Mouse (Mus musculus): ENCODE data around the gene Ceacam2.
"Not testable (repeated sequence)": the region's sequence is repeated elsewhere in the genome, so short reads cannot be mapped to it uniquely, and the experiment has no call there.

The Ceacam2 gene

DNA sequence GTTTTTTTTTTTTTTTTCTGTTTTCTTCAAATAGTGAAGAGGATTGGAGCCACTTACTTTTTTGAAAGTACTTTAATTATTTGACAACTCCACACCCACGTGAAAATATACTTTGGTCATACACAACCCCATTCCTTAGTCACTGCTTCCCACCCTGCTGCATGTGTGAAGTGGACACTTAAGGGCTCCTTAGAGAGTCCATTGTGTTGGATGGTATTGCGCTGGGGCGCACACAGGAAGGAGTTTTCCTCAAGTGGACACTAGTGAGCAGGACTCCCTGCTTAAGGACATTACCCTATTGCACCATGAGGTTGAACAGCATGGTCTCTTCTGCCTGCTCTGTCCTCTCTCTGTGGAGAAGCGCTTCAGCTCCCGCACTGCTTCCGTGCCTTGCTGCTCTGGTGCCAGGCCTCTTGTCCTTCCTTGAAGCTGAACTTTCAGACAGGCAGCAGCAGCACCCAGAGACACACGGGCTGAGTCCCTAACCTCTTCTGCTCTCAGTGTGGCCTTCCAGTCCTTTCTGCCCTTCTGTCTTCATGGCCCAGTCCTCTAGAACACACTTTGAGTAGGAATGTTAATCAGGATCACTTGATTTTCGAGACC is 56.4 kb downstream of the Ceacam2 start:
- DNase-seq, result no peak

DNA sequence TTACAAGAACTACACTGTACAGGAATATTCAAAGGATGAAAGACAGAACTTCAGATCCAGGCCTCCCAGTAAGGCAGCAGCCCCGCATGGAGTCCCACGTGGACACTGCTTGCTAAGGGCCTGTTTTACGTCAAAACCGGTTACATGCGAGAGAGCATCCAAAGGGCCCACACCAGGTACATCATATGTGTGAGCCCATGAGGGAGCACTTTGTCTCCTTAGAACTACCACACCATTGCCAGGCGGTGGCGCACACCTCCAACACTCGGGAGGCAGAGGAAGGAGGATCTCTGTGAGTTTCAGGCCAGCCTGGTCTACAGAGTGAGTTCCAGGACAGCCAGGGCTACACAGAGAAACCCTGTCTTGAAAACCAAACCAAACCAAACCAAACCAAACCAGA is 58.9 kb downstream of the Ceacam2 start:
- not testable (repeated sequence) for DNase-seq

- DNase-seq, result peak; percentile 55 to 57
Measured at GRCm38 (mm10) chr7:25479440-25479839, 60.2 kb downstream of the Ceacam2 start.

DNA sequence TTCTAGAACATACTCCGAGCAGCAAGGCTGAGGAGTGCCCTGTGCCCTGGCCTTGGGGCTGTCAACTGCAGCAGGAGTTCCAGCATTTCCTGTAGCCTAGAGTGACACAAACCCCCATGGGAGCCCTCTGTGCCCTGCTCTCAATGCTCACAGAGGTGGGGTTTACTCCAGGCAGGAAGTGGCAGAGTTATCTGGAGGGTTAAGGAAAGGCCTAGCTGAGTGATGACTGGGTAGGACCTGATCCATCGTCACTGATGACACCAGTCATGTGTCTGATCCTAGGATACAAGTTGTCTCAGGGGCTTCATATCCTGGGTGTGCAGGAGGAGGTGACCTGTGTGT is 61.9 kb downstream of the Ceacam2 start:
- DNase-seq, result not testable (repeated sequence)

- DNase-seq, result peak; percentile 81 to 89
Measured at GRCm38 (mm10) chr7:25477091-25477751, 62.4 kb downstream of the Ceacam2 start, which contains the start of gene Ceacam1. TSS of gene Ceacam1 (minus strand) at chr7:25477603.

- not testable (repeated sequence) for DNase-seq
Measured at GRCm38 (mm10) chr7:25471821-25472220, 67.8 kb downstream of the Ceacam2 start.

All from kidney, postnatal 25 days (tissue).